Comparison of ENCODE assay signal across 8 mouse cellular contexts in the genomic region with DNA sequence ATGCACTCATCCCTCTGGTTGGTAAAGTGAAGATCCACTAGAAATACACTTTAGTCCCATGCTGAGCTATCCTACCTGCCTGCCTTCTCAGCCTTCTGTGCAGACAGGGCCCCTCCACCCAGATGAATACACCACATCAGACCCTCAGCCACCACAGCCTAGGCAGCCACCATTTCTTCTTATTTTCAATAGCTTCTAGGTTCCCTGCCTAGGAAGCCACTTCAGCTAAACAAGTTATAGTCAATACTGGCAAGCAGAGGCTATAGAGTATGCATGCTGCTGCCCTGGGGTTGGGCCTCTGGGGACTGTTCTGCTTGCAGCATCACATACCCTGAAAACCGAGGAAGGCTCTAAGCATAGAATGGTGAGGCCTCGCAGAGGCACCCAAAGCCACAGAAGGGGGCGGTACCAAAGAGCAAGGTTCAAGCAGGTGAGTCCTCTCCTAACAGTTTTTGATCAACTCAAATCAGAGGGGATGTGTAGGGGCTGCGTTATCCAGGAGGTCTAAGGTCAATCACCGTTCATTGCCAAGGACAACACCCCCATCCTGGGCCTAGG. TPM values are rescaled to one million over a fixed set of nuclear protein-coding genes. Genes with fewer than 3 reads are reported as not detected.
DNase-seq lines count a peak whose midpoint lies in the region; ATAC-seq and TF ChIP-seq lines count a peak whose summit lies in the region.

A gene (plus strand): TSS at position 341 of the 558 bp plus-strand sequence.

- peak within 1 kb of the TSS; percentile 82 for H3K27ac ChIP-seq in lung, embryonic 14.5 days (ENCODE audit: low read depth)
- peak within 1 kb of the TSS; percentile 77 for H3K27ac ChIP-seq in limb, embryonic 14.5 days (replicated peaks; ENCODE audit: low read depth, low read length)
- peak within 1 kb of the TSS; percentile 75 for H3K27ac ChIP-seq in neural tube, embryonic 12.5 days

- peak within 1 kb of the TSS; percentile 91 for H3K9ac ChIP-seq in lung, embryonic 14.5 days
- H3K9ac ChIP-seq in limb, embryonic 14.5 days (ENCODE audit: low read depth, low read length, severe bottlenecking): peak within 1 kb of the TSS; percentile 90
- peak within 1 kb of the TSS; percentile 89 for H3K9ac ChIP-seq in neural tube, embryonic 12.5 days

- peaks cover 47% of the 10 kb centered on the region for H3K36me3 ChIP-seq in lung, embryonic 14.5 days (ENCODE audit: insufficient read depth)
- peaks cover 43% of the 10 kb centered on the region for H3K36me3 ChIP-seq in limb, embryonic 14.5 days (ENCODE audit: control insufficient read depth, insufficient read depth, low read length)
- peaks cover 53% of the 10 kb centered on the region for H3K36me3 ChIP-seq in neural tube, embryonic 12.5 days

- peak; percentile 17; the same call in 1 of the 2 replicates for ATAC-seq in lung, embryonic 14.5 days (ENCODE audit: insufficient read depth)
- ATAC-seq in inflammation-experienced regulatory T-cells, adult 6 months: peak; percentile 69
- ATAC-seq in limb, embryonic 14.5 days (ENCODE audit: low FRiP score, low read depth): no peak
- ATAC-seq in neural tube, embryonic 12.5 days (ENCODE audit: low FRiP score, low read depth): peak; percentile 6; the same call in 1 of the 2 replicates

- no peaks in the 10 kb centered on the region for H3K9me3 ChIP-seq in lung, embryonic 14.5 days (ENCODE audit: low read depth, low read length)
- no peaks in the 10 kb centered on the region for H3K9me3 ChIP-seq in limb, embryonic 14.5 days (ENCODE audit: control insufficient read depth, low read length)
- no peaks in the 10 kb centered on the region for H3K9me3 ChIP-seq in neural tube, embryonic 12.5 days

- H3K4me1 ChIP-seq in lung, embryonic 14.5 days (ENCODE audit: insufficient read depth): no peaks in the 10 kb centered on the region
- peaks cover 8% of the 10 kb centered on the region for H3K4me1 ChIP-seq in limb, embryonic 14.5 days (ENCODE audit: control insufficient read depth, insufficient read depth, low read length)
- H3K4me1 ChIP-seq in neural tube, embryonic 12.5 days: peaks cover 17% of the 10 kb centered on the region

- peak within 1 kb of the TSS; percentile 84 for H3K4me2 ChIP-seq in lung, embryonic 14.5 days
- H3K4me2 ChIP-seq in limb, embryonic 14.5 days (replicated peaks; ENCODE audit: low read depth, low read length, severe bottlenecking): peak within 1 kb of the TSS; percentile 80
- H3K4me2 ChIP-seq in neural tube, embryonic 12.5 days (replicated peaks): peak within 1 kb of the TSS; percentile 77

- peak within 1 kb of the TSS; percentile 96 for H3K4me3 ChIP-seq in lung, embryonic 14.5 days (ENCODE audit: low read depth, low read length)
- H3K4me3 ChIP-seq in limb, embryonic 14.5 days (replicated peaks; ENCODE audit: low read length): peak within 1 kb of the TSS; percentile 96
- peak within 1 kb of the TSS; percentile 93 for H3K4me3 ChIP-seq in neural tube, embryonic 12.5 days

- no peak for TF ChIP-seq POLR2A in limb, embryonic 14.5 days (IDR thresholded peaks at IDR 0.05; ENCODE audit: borderline replicate concordance, extremely low read depth, insufficient read depth, insufficient read length)

- peak; percentile 38 for DNase-seq in lung, embryonic 14.5 days
- DNase-seq in lung, postnatal 14 days: no peak
- no peak for DNase-seq in adrenal gland, postnatal 4 days (ENCODE audit: low spot score in 2 of 2)
- no peak for DNase-seq in gastrocnemius, postnatal 25 days
- DNase-seq in limb, embryonic 14.5 days (ENCODE audit: low spot score): no peak
- no peak for DNase-seq in urinary bladder, postnatal 25 days (ENCODE audit: low spot score)

- no peaks in the 10 kb centered on the region for H3K27me3 ChIP-seq in lung, embryonic 14.5 days (ENCODE audit: insufficient read depth, low read length)
- no peaks in the 10 kb centered on the region for H3K27me3 ChIP-seq in limb, embryonic 14.5 days (ENCODE audit: control insufficient read depth, insufficient read depth, low read length)
- no peaks in the 10 kb centered on the region for H3K27me3 ChIP-seq in neural tube, embryonic 12.5 days (replicated peaks)

- WGBS in lung, embryonic 14.5 days: 3% methylated on average over 5 of the region's 5 CpGs
- 20% methylated on average over 4 of the region's 5 CpGs for WGBS in limb, embryonic 14.5 days
- WGBS in neural tube, embryonic 12.5 days: 27% methylated on average over 5 of the region's 5 CpGs

- TF ChIP-seq CTCF in lung, embryonic 14.5 days (IDR thresholded peaks at IDR 0.05; ENCODE audit: low read depth): no peak

RNA-seq across cellular contexts. Expression of the gene that starts here (rescaled TPM):
- polyA plus RNA-seq in lung, embryonic 14.5 days (2014; fragmentation: Nextera tagmentation; extraction: Ambion mirVana): 58.8 and 59.6 TPM in 2 replicates
- total RNA-seq in adrenal gland, postnatal 4 days (2021): 10 to 100 TPM; 72.3 to 73.4 TPM
- 10 to 100 TPM; 23.2 to 28.2 TPM for total RNA-seq in gastrocnemius, postnatal 25 days (2021)
- 10 to 100 TPM; 57.4 to 96.0 (median 81.2) TPM for polyA plus RNA-seq in inflammation-experienced regulatory T-cells, adult 6 months (2017; shearing (Covaris generic))
- 29.7 and 41.6 TPM in 2 replicates for polyA plus RNA-seq in limb, embryonic 14.5 days (2012; rRNA removed)
- polyA plus RNA-seq in limb, embryonic 14.5 days (2014; fragmentation: Nextera tagmentation; extraction: Ambion mirVana): 57.9 and 64.2 TPM in 2 replicates
- polyA plus RNA-seq in neural tube, embryonic 12.5 days (2016; fragmentation: Nextera tagmentation; extraction: Ambion mirVana): 72.9 and 78.0 TPM in 2 replicates
